Mouse (Mus musculus): ENCODE measurements around the gene Mrpl20.

- no peak for TF ChIP-seq CTCF (IDR thresholded peaks at IDR 0.05; ENCODE audit: low read depth)
- TF ChIP-seq EP300 (IDR thresholded peaks at IDR 0.05; ENCODE audit: low read depth): no peak
These were observed 49.3 kb downstream of the Mrpl20 start for GRCm38 (mm10) chr4:155851951-155852411.

All from liver, postnatal 0 days (tissue).